Mouse (Mus musculus) fat pad, adult 2 months (tissue): ENCODE data around the gene Sirt3.
"Not testable (repeated sequence)": the region's sequence is repeated elsewhere in the genome, so short reads cannot be mapped to it uniquely, and the experiment has no call there.

Experiments
- DNase-seq: peaks from one replicate; pipeline ENCODE4 v3.0.0-alpha.2; 2011; ENCODE audit warnings: low read depth, low spot score; ENCODE audit errors: extremely low read depth

Sirt3 gene

GRCm38 (mm10) chr7:140899121-140899520 lies 17.0 kb upstream of the Sirt3 start:
- peak; percentile 81 for DNase-seq

DNA sequence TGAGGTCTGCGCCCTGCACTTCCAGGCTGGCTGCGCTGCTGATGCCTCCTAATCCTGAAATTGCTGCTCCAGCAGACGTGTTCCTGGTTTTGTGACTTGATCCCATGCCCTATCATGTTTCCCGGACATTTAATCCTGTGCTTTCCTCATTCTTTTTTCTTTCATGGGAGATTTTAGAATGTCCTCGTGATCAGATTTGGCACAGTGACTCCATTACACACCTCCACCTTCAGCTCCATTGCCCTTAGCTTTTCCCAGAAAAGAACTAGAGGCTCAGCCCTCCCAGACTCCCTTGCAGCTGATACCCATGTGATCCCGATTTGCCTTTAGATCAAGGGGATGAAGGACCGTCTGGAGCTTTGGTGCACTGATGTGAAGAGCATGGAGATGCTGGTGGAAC lies 15.8 kb upstream of the Sirt3 start:
- peak; percentile 58 for DNase-seq

GRCm38 (mm10) chr7:140894611-140895010 lies 12.5 kb upstream of the Sirt3 start:
- no peak for DNase-seq

GRCm38 (mm10) chr7:140894031-140894430 lies 11.9 kb upstream of the Sirt3 start:
- peak; percentile 92 for DNase-seq

DNA sequence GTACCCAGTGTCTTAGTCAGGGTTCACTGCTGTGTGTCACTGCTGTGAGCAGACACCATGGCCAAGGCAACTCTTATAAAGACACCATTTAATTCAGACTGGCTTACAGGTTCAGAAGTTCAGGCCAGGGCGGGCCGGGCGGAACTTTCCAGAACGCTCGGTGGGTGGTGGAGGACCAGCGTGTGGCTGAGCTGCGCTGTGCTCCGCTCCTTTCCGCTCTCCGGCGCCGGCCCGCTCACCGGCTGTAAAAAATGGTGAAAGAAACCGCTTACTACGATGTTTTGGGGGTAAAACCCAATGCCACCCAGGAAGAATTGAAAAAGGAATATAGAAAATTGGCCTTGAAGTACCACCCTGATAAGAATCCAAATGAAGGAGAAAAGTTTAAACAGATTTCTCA lies 8.5 kb upstream of the Sirt3 start:
- not testable (repeated sequence) for DNase-seq

- no peak for DNase-seq
Observed at GRCm38 (mm10) chr7:140882469-140882803, 327 bp upstream of the Sirt3 start.

GRCm38 (mm10) chr7:140880865-140881515 lies 1.1 kb downstream of the Sirt3 start:
- no peak for DNase-seq

GRCm38 (mm10) chr7:140880419-140880818 lies 1.7 kb downstream of the Sirt3 start:
- DNase-seq: no peak

GRCm38 (mm10) chr7:140879355-140879754 lies 2.8 kb downstream of the Sirt3 start:
- DNase-seq: no peak

DNA sequence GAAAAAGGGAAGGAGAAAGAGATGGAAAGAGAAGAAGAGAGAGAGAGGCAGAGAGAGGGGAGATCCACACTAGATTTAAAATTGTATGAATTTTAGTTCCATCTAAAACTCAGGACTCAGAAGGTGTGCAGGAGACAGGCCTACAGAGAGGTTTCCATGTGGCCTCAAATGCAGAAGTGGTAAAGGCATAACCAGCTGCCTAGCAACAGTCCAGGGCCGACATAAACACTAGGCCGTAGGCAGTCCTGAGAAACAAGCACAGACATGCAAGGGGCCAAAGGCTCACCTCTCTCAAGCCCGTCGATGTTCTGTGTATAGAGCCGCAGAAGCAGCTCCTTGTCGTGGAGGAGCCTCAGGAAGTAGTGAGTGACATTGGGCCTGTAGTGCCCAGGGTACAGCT lies 4.7 kb downstream of the Sirt3 start:
- no peak for DNase-seq

GRCm38 (mm10) chr7:140874224-140874623 lies 7.9 kb downstream of the Sirt3 start:
- no peak for DNase-seq

GRCm38 (mm10) chr7:140864761-140865160 lies 17.3 kb downstream of the Sirt3 start:
- no peak for DNase-seq

DNA sequence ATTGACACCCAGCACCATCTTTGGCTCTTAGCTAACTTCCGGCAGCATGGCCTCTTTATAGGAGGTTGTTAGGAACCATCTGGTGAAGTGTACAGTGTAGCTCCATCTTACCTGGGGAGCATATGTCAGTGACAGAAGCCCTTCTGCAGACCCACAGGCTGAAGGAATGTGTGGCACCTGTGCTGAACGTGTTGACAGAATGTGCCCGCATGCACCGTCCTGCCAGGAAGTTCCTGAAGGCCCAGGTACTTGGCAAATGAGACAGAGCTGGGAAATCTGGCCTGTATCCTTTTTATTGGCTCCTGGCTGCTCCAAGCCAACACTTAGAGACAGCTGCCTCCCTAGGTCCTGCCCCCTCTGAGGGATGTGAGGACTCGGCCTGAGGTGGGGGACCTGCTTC lies 21.4 kb downstream of the Sirt3 start:
- no peak for DNase-seq

- DNase-seq: no peak
Observed at GRCm38 (mm10) chr7:140859997-140860396, 22.1 kb downstream of the Sirt3 start.

GRCm38 (mm10) chr7:140858746-140859145 lies 23.4 kb downstream of the Sirt3 start:
- no peak for DNase-seq

DNA sequence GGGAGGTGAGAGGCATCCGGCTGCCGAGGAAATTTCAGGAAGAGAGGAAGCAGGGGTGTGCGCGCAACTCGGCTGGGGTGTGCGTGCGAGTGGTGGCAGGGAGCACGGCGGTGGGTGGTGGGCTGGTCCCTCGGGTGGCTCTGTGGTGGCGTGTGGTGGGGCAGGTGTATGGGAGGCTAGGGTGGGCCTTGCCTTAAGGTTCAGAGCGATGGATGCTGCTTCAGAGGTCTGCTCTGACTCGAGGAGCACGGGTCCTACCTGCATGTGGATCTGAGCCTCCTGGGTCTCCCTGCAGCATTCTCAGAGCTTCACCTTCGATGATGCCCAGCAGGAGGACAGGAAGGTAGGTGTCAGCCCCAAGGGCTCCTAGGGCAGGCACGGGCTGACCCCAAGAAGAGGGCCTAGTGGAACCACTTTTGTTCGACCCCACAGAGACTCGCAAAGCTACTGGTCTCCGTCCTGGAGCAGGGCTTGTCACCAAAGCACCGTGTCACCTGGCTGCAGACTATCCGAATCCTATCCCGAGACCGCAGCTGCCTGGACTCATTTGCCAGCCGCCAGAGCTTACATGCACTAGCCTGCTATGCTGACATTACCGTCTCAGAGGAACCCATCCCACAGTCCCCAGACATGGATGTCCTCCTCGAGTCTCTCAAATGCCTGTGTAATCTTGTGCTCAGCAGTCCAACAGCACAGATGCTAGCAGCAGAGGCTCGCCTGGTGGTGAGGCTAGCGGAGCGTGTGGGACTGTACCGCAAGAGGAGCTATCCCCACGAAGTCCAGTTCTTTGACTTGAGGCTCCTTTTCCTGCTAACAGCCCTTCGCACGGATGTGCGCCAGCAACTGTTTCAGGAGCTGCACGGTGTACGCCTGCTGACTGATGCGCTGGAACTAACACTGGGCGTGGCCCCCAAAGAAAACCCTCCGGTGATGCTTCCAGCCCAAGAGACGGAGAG lies 24.3 kb downstream of the Sirt3 start, which contains the start of gene Bet1l:
Gene Bet1l (minus strand): TSS at position 28 of the 956 bp plus-strand sequence.
- no peak for DNase-seq

DNA sequence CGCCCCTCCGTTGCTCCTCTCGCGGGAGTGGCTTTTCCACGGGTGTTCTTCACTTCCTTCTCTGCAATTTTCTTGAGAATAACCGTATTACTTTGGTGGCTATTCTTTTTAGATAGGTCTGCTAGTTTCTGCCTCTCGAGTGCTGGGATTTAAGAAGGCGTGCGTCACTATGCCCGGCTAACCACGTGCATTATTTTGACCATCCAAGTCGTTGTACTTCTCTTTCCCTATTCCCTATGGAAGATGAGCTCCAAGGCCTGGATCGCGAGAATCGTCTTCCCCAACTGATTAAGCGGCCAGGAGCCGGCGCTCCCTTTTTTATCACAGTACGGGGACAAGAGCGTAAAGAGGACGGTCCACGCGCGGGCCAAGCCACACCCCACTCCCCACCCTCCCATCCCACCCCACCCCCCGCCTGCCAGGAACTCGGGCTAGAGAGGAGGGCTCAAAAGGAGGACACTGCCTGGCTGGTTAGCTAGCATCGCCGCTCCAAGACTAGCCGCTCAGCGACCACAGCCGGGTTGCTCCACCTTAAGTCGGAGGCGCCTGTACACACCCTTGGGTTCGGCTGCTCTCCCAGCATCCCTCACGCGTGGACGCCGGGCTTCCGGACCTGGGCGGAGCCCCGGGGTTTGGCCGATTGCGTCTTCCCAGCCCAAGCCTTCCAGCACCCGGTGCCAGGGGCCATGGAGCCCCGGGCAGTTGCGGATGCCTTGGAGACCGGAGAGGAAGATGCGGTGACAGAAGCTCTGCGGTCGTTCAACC lies 25.1 kb downstream of the Sirt3 start, which contains the start of gene Ric8a:
Gene Ric8a (plus strand): TSS at position 173 of the 765 bp plus-strand sequence.
- DNase-seq: no peak

DNA sequence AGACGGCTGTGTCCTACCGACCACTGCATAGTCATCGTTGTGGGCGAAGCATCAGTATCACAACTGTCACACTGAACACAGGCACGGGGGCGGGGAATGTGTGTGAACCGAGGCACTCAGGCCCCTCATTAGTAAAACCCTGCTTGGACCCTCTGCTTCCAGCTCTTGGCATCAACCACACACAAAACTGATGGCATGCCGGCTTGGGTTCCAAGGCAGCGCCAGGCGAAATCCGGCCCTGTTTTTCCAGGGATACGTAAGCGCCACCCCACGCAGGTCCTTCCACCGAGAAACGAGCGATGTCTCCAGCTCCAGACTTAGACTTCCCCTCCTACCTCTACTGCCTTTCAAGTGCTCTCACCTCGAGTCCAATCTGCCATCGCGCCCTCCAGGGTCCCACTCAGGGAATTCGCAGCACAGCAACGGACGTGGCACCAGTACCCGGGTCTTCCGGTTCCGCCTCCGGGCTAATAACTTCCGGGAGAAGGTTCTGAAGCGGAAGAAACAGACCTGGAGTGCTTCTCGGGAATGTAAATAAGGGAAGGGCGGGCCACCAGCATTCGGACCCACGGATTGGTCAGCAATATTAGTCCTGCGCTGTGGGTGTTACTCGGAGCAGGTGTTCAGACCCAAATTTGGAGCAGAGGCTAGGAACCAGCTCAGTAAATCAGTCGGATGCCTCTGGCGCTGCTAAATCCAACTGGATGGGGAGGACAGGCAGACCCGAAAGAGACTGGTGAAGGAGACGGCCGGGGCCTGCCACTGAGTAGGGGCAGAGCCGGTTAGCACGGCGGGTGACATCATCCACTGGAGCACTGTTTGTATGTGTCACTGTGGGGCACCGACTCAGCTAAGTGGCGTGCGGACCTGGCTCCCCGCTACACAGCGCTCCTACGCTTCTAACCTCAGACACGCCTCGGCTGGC lies 26.0 kb downstream of the Sirt3 start, which contains the start of gene Gm45785:
Gene Gm45785 (minus strand): TSS at position 472 of the 925 bp plus-strand sequence.
- peak; percentile 88 for DNase-seq

- DNase-seq: no peak
Observed at GRCm38 (mm10) chr7:140855181-140855580, 26.9 kb downstream of the Sirt3 start.

GRCm38 (mm10) chr7:140854483-140854882 lies 27.6 kb downstream of the Sirt3 start:
- no peak for DNase-seq
